Mouse (Mus musculus) thymus, postnatal 25 days (tissue): ENCODE measurements around the gene Fsd1.
A peak's percentile ranks its signal among the peaks of the same experiment; 100 is the strongest.

ENCODE experiments used
- DNase-seq: peaks from one replicate; pipeline ENCODE4 v3.0.0; 2022

Fsd1 gene

DNA sequence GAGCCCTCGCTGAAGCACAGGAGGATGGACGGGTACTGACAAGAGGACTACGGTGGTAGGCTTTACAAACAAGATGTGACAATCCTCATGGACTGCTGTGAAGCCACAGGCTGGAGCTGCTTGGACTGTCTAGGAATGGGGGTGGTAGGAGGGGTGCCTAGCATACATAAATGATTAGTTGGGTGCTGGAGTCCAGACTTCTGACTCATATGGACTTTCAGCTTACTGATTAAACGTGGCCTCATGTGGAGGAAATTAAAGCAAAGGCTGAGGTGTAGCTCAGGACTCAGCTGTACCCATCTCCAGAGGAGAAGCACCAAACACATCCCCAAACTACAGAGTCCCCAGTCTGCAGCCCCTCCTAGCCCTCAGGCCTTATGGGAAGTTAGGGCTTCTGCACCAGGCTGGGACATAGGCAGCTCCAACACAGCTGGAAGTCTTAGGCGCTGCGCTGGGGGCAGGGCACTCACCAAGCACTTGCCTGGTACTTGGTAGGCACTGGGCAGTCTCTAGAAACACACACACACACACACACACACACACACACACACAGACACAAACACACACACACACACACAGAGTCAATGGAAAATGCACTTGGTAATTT lies 45.9 kb downstream of the Fsd1 start:
- no peak for DNase-seq

DNA sequence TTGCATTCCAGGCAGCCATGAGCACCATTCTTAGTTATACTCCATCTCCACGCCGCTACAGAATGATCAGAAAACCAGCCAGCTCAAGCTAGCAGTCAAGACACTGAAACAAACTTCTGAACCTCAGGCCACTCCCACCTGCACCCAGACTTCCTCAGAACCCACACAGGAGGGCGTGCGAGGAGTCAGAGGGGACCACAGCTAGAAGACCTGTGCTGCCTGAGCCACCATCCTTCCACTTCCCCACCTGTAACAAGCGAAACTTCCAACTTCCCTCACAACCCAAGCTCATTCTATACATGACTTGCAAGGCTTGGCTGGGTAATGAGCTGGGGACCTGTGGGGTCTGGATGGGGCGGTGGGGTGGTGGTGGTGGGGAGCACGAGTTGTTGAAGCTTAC lies 46.5 kb downstream of the Fsd1 start:
- DNase-seq: peak; percentile 67

DNA sequence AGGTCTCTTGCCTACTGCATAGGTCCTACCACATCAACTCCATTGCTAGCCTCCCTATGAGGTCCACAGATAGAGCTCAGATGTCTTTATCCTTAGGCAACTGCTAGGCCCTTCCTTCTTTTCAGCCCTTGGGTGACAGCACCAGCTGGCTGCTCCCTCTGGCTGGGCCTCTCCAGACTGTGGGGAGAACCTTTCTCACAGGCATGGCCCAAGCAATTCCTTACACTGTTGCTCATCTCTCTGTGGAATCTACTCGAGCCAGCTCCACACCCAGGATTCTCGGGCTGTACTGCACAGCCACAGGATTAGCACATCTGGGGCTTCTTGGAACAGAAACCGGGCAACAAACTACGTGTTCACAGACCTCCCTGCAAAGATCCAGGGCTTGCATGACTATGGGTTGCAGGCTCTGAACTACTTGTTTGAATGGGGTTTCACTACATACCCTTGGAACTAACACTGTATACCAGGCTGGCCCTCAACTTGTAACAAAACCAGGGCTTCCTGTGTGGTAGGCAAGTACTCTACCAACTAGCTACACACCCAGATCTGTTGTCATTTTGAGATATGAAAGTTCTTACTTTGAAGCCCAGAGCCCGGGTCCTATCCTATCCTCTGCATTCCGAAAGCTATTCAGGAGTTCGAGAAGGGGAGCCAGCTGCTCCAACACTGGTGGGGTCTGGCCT lies 47.9 kb downstream of the Fsd1 start:
- no peak for DNase-seq

DNA sequence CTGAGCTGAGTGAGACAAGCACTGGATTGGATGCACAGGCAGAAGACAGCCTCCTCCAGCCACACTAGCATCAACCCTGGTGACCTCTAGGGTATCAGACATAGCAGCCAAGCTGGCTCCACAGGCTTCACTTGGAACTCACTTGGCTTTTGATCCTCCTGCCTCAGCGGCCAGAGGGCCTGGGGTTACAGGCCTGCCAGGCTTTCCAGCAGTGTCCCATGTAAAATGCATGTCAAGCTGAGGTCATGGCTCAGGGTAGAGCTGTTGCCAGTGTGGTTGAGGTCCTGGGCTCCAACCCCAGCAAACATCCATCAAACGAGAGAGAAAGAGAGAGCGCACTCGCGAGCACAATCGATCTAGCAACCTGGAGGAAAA lies 48.4 kb downstream of the Fsd1 start:
- DNase-seq: no peak

DNA sequence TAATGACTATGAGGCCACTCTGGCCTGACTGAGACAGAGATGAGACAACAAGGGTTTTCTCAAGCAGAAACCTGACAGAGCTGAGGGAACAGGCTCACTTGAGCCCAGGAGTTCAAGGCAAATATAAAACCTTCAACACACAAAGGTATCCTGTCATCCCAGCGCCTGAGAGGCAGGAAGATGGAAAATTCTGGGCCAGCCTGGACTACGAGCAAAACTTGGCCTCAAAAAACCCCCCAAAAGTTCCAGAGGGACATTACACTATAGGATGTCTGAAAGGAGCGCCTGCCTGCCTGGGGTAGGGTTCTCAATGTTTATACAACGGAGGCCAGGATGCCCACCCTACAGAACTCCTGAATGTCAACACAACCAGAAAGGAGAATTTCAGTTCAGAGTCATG lies 48.9 kb downstream of the Fsd1 start:
- no peak for DNase-seq

GRCm38 (mm10) chr17:56036176-56036900 lies 50.0 kb downstream of the Fsd1 start, which contains the start of gene Sh3gl1:
Gene Sh3gl1, minus strand, starts transcription at chr17:56036635.
- peak; percentile 100 for DNase-seq

DNA sequence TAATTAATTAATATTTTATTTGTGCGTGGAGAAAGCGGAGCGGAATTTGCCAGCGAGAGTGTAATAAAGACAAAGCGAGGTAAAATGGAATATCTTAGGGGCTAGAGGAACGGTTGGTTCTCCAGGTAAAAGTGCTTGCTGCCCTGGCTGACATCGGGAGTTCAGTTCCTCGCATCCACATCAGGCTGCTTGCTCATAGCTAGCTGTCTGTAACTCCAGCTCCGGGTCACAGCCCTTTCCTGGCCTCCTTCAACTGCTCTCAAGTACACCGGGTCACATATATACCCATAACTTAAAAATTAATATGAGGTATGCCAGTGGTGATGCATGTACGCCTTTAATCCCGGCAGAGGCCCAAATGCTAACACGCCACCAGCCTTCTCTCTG lies 50.6 kb downstream of the Fsd1 start:
- DNase-seq: no peak

DNA sequence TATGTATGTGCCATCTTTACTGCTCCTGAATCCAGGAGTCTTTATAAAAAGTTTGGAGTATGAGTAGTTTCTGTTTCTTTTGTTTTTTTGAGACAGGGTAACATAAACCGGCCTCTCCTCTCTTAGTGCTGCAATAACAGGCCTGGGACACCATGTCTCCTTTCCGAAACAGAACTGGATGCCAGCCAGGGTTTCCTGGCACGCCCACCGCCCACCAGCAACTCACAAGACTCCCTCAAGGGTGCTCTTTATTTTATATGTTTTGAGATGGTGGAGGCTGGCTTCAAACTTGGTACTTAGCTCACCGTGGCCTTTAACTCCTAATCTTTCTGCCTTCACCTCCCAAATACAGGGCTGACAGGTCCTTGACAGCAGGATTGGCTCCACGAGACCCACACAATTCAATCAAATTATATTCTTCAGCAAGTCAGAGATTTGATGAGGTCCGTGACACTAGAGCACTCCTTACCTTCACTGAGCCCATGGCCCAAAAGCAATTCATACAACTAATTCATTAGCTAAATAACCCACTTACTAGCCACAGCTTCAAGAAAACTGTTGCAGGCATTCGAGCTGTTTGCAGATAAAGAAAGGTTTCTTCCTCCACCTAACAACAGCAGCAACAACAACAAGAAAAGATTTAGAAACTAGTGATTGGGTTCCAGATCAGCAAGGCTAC lies 52.4 kb downstream of the Fsd1 start:
- no peak for DNase-seq

- no peak for DNase-seq
Observed at GRCm38 (mm10) chr17:56039345-56039744, 53.0 kb downstream of the Fsd1 start.

- peak; percentile 96 for DNase-seq
Observed at GRCm38 (mm10) chr17:56040030-56040856, 53.9 kb downstream of the Fsd1 start, which contains the start of gene Chaf1a. Gene Chaf1a, plus strand, starts transcription at chr17:56040439.

- no peak for DNase-seq
Observed at GRCm38 (mm10) chr17:56040857-56041163, 54.5 kb downstream of the Fsd1 start.
